9 mouse cellular contexts compared by ENCODE assay signal in the genomic region with DNA sequence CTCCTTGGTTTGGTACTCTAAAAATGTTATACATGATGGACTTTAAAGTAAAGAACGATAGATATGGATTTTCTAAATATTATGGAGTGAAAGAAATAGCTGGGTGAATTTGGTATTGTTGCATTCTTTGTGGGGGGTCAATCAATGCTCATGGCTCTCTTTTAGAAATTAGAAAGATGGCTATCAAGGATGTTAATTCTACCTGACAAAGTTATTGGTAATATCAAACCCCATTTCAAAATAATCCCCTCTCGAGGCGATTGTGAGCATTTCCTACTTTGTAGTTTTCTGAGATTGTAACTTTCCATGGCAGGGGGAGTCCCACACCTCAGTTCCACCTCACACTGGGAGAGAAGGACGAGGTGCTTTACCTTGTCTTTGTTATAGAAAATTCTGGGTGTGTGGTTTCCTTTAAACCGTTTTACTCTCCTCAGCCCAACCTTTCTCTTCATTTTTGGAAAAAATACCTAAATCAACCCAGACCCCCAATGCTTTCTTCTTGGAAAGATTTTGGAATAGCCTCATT.
DNase-seq lines count a peak whose midpoint lies in the region; ATAC-seq and TF ChIP-seq lines count a peak whose summit lies in the region.
"Had no signal": no experiment of that assay in that cellular context is flagged by ENCODE, and none has a peak within 500 bp of the region (broad histone marks: within the 10 kb centered on the region; RNA-seq: fewer than 3 reads in every experiment).

No protein-coding gene starts in this region.

- no peaks in the 10 kb centered on the region for H3K27me3 ChIP-seq in kidney, postnatal 0 days (ENCODE audit: insufficient read depth, low read length)
- H3K27me3 ChIP-seq in embryonic facial prominence, embryonic 14.5 days (replicated peaks; ENCODE audit: control insufficient read depth, insufficient read depth, low read length): no peaks in the 10 kb centered on the region
- H3K27me3 ChIP-seq in hindbrain, postnatal 0 days (ENCODE audit: insufficient read depth, low read length): no peaks in the 10 kb centered on the region
- H3K27me3 ChIP-seq in neural tube, embryonic 13.5 days: no peaks in the 10 kb centered on the region

- no peaks in the 10 kb centered on the region for H3K36me3 ChIP-seq in kidney, postnatal 0 days (ENCODE audit: insufficient read depth, low read length)
- peaks cover 22% of the 10 kb centered on the region for H3K36me3 ChIP-seq in embryonic facial prominence, embryonic 14.5 days (ENCODE audit: control insufficient read depth, insufficient read depth, low read length)
- no peaks in the 10 kb centered on the region for H3K36me3 ChIP-seq in hindbrain, postnatal 0 days (ENCODE audit: insufficient read depth, low read length)
- peaks cover 15% of the 10 kb centered on the region for H3K36me3 ChIP-seq in neural tube, embryonic 13.5 days

- peak overlapping the region; percentile 55 for H3K4me3 ChIP-seq in kidney, postnatal 0 days (replicated peaks; ENCODE audit: low read depth, low read length)
- peak overlapping the region; percentile 77 for H3K4me3 ChIP-seq in embryonic facial prominence, embryonic 14.5 days (ENCODE audit: low read depth, low read length)
- H3K4me3 ChIP-seq in hindbrain, postnatal 0 days (ENCODE audit: low read length): peak overlapping the region; percentile 80
- peak overlapping the region; percentile 90 for H3K4me3 ChIP-seq in neural tube, embryonic 13.5 days

- TF ChIP-seq CTCF in kidney, postnatal 0 days (IDR thresholded peaks at IDR 0.05; ENCODE audit: low read depth): no peak
- TF ChIP-seq CTCF in hindbrain, postnatal 0 days (IDR thresholded peaks at IDR 0.05; ENCODE audit: low read depth): no peak

- H3K4me1 ChIP-seq in kidney, postnatal 0 days (replicated peaks; ENCODE audit: insufficient read depth, low read length): peaks cover 3% of the 10 kb centered on the region; the same call in 1 of the 2 replicates
- H3K4me1 ChIP-seq in embryonic facial prominence, embryonic 14.5 days (ENCODE audit: control insufficient read depth, insufficient read depth, low read length): peaks cover 21% of the 10 kb centered on the region
- H3K4me1 ChIP-seq in hindbrain, postnatal 0 days (ENCODE audit: insufficient read depth, low read length): peaks cover 4% of the 10 kb centered on the region
- H3K4me1 ChIP-seq in neural tube, embryonic 13.5 days (replicated peaks): peaks cover 41% of the 10 kb centered on the region

- DNase-seq in kidney, postnatal 0 days (ENCODE audit: low spot score): no peak
- DNase-seq in kidney, adult 11 months: no peak
- DNase-seq in embryonic facial prominence, embryonic 14.5 days (ENCODE audit: low spot score): no peak
- no peak for DNase-seq in hindbrain, postnatal 0 days (ENCODE audit: low spot score)
- DNase-seq in thymus, postnatal 0 days (ENCODE audit: low spot score): no peak
- no peak for DNase-seq in gastrocnemius, adult 8-10 months (ENCODE audit: low spot score in 2 of 2)
- DNase-seq in layer of hippocampus, postnatal 36 days: no peak

- H3K9me3 ChIP-seq in kidney, postnatal 0 days (replicated peaks; ENCODE audit: low read length): no peaks in the 10 kb centered on the region
- H3K9me3 ChIP-seq in embryonic facial prominence, embryonic 14.5 days (ENCODE audit: control insufficient read depth, low read length): no peaks in the 10 kb centered on the region
- no peaks in the 10 kb centered on the region for H3K9me3 ChIP-seq in hindbrain, postnatal 0 days (ENCODE audit: low read length)
- H3K9me3 ChIP-seq in neural tube, embryonic 13.5 days: no peaks in the 10 kb centered on the region

- ATAC-seq in kidney, postnatal 0 days (replicated peaks; ENCODE audit: low FRiP score, low read depth): no peak
- ATAC-seq in embryonic facial prominence, embryonic 14.5 days (ENCODE audit: low read depth): no peak
- ATAC-seq in hindbrain, postnatal 0 days: no peak
- ATAC-seq in neural tube, embryonic 13.5 days (ENCODE audit: low read depth): no peak

- H3K27ac ChIP-seq in kidney, postnatal 0 days: no peak overlapping the region
- peak overlapping the region; percentile 100 for H3K27ac ChIP-seq in embryonic facial prominence, embryonic 14.5 days (replicated peaks; ENCODE audit: low read depth, low read length)
- H3K27ac ChIP-seq in hindbrain, postnatal 0 days: peak overlapping the region; percentile 96
- peak overlapping the region; percentile 100 for H3K27ac ChIP-seq in neural tube, embryonic 13.5 days (replicated peaks)
- H3K27ac ChIP-seq: macrophage had no signal

- 34% methylated on average over 5 of the region's 5 CpGs for WGBS in kidney, postnatal 0 days
- 6% methylated on average over 5 of the region's 5 CpGs for WGBS in embryonic facial prominence, embryonic 14.5 days
- WGBS in hindbrain, postnatal 0 days: 6% methylated on average over 5 of the region's 5 CpGs
- WGBS in neural tube, embryonic 13.5 days: 41% methylated on average over 5 of the region's 5 CpGs

- H3K9ac ChIP-seq in kidney, postnatal 0 days (ENCODE audit: low read depth, low read length): peak overlapping the region; percentile 41; the same call in 1 of the 2 replicates
- peak overlapping the region; percentile 96 for H3K9ac ChIP-seq in embryonic facial prominence, embryonic 14.5 days (ENCODE audit: low read depth, low read length)
- peak overlapping the region; percentile 95 for H3K9ac ChIP-seq in hindbrain, postnatal 0 days (replicated peaks; ENCODE audit: low read length)
- H3K9ac ChIP-seq in neural tube, embryonic 13.5 days: peak overlapping the region; percentile 100

- peak overlapping the region; percentile 73 for H3K4me2 ChIP-seq in kidney, postnatal 0 days (ENCODE audit: low read length)
- H3K4me2 ChIP-seq in embryonic facial prominence, embryonic 14.5 days (ENCODE audit: low read depth, low read length): peak overlapping the region; percentile 73
- H3K4me2 ChIP-seq in hindbrain, postnatal 0 days (ENCODE audit: low read depth, low read length): peak overlapping the region; percentile 56
- peak overlapping the region; percentile 83 for H3K4me2 ChIP-seq in neural tube, embryonic 13.5 days

Comparison
In these comparisons a context has a peak if more than half of its experiments do, and no peak if none do; other contexts are left out.
1. H3K9ac ChIP-seq: peak in every context shown above with its lines; median percentile 100 in neural tube, embryonic 13.5 days; 96 in embryonic facial prominence, embryonic 14.5 days; 95 in hindbrain, postnatal 0 days; 41 in kidney, postnatal 0 days.